Mouse (Mus musculus): ENCODE results near the gene Foxk1.
A peak's percentile ranks its signal among the peaks of the same experiment; 100 is the strongest.

Foxk1 gene

DNA sequence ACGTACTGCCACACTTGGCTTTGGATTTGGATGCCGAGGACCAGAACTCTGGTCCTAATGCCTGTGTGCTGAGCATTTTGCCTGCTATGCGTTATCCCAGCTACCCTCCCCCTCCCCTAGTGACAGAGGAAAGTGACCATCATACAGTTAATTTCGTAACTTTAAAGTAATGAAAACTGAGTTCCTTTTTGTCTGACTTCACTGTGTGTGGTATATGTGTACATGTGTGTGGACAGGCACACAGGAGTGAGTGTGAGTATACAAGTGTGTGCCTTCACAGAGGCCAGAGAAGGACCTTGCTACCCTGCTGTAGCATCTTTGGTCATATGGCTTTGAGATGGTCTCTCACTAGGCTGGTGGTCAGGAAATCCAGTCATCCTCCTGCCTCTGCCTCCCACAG, 17.1 kb downstream of the Foxk1 start:
- no peak for DNase-seq (ENCODE audit: low spot score)

DNA sequence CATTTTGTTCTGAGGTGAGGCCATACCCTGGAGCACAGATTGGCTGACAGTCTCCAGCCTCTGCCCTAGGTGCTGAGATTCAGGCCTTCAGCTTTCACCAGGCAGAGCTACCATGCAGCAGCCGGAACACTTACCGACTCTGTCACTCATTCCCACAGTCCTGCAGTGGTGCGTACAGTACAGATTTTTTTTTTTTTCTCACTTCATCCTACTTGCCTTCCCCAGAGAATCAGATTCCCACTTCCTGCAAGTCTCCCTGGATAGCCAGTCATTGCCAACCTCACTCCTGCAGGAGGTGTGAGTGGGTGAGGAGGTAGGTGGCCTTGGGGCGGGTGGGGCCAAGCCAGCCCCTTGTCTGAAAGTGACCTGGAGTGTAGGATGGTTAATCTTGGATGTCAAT, 19.0 kb downstream of the Foxk1 start:
- no peak for DNase-seq (ENCODE audit: low spot score)

DNA sequence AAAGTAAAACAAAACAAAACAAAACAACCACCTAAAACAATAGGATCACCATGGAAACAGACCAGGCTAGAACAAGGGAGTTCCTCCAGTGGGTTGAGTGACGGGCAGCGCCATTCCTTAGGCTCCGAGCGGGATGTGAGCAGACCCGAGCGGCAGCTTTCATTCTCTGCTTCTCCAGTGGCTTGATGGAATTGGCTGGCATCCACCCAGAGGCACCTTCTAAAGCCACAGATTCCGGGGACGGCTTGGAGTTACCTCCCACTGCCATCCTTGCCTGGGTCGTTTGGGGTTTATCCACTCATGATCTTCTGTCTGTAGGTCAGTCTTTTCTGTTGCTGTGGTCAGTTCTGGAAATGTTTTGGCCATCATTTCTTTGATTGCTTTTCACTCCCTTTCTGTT, 19.6 kb downstream of the Foxk1 start:
- no peak for DNase-seq (ENCODE audit: low spot score)

DNA sequence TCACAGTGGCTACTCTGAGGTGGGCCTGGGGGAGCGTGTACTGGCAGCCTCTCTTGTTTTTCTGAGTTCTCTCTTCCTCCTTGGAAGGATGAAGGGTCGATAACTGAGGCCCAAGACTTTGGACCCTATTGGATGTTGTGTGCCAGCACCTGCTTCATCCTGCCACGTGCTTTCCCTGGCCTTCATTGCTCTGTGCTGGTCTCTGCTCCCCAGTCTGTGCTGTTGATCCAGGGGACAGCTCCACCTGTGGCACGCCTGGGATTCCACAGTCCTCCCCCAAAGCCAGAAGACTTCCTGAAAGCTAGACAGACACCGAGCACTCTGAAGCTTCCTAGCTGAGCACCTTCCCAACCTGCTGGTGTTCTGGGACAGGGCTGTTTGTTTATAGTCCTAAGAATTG, 20.6 kb downstream of the Foxk1 start:
- DNase-seq (ENCODE audit: low spot score) = no peak

DNA sequence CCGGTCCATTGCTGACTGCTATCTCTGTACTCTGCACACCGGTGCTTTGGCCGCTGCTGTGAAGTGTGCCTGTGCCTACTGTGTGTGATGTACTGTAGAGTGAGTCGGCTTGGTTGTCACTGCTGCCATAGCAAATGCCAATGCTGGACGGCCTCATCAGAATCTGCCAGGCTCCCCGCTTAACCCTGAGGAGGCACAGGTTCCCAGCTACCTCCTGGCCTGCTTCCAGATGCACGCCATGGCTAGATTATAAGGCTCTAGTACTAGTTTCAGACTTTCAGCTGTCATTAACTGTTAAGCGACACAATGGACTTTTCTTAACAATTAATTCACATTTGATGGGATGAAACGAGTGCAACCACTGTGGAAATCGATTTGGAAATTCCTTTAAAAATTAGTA, 21.8 kb downstream of the Foxk1 start:
- no peak for DNase-seq (ENCODE audit: low spot score)

DNA sequence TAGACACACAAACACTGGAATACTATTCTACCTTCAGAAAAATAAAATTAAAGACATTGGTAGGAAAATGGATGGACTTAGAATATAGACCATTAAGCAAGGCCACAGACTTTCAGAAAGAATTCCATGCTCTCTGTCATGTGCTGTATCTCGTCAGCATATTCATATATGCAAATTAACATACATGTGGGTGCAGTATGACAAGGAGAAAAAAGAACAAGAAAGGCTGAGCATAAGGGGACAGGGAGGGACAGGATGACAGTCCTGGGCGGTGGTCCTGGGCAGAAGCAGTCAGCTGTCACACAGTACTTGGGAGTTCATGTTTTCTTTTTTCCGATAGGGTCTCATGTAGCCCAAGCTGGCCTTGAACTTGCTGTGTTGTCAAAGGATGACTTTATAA, 22.4 kb downstream of the Foxk1 start:
- no peak for DNase-seq (ENCODE audit: low spot score)

DNA sequence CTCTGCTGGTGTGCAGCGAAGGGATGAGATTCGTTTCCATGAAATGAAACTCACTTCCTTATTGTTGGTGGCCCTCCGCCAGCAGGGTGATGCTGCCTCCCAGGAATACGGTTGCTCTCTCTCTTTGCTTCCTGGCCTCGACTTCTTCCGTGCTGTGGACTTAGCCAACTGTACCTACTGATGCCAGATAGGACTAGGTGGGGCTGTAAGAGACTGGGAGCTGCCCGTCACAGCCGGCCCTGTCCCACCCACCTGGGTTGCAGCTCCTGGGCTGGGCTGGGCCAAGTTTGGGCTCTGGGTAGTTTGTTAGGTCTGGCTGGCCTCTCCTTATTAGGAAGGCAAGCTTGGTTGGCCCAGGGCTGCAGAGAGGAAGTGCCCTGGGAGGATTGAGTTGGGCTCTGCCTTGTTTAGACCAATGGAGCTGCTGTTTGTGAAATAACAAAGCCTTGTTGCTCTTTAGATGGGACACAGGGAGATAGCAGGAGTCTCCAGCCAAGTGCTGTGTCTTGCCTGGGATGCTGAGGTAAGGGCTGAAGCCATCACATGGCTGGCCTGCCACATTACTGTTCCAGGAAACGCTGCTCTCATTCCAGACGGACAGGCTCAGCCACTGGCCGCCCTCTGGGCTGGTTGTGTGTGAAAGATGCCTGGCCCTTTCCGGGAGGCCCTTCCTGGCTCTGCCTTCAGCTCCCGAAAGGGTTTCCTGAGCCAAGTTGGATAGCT, 23.5 kb downstream of the Foxk1 start:
- no peak for DNase-seq (ENCODE audit: low spot score)

DNA sequence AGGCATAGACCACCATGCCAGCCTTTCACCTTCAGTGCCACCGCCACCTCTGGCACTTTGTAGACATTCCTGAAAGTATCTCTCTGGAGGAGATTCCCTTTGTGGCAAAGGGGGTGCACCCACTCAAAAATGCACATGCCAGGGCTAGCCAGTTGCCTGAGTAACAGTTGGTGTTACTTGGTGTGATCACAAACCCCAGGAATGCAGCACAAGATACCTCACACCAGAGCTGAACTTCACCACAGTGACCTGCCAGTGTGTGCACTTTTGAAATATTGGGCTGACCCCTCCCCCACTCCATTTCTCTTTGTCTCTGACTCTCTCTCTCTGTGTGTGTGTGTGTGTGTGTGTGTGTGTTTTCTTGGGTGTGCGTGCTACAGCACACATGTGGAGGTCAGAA, 25.2 kb downstream of the Foxk1 start:
- DNase-seq (ENCODE audit: low spot score) = no peak

DNA sequence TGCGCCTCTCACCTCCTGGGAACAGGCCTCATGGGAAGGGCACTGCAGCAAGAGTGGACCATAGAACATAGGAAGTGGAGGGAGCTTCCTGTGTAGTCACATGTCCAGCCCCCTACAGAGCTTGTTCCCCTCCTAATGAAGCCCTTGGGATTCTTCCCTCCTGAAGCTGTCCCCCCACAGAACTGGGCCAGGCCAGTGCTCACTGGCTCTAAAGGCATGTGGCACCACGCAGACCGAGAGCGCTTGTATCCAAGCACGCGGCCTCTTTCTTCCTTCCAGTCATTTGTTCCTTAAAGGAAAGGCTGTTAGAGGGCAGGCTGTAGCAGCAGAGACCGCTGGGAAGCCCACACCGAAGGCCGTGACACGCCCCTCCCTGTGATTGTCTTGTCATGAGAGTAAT, 26.6 kb downstream of the Foxk1 start:
- peak; percentile 23 for DNase-seq (ENCODE audit: low spot score)

DNA sequence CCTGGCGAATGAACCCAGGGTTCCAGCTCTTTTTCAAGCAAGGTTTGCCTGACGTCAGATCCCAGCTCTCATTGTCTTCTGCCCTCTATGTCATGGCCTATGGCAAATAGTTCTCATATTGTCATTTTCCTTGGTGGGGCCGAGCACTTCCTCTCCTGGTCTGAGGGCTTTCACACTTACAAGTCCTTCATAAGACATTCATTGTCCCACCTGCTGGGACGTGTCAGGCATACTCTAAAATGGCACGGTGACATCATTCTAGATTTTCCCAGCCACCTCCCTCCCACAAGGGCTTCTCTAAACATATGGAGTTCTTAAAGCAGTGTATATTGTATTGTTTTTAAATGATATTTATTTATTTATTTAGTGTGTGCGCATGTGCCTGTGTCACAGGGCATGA, 27.4 kb downstream of the Foxk1 start:
- DNase-seq (ENCODE audit: low spot score) = no peak

DNA sequence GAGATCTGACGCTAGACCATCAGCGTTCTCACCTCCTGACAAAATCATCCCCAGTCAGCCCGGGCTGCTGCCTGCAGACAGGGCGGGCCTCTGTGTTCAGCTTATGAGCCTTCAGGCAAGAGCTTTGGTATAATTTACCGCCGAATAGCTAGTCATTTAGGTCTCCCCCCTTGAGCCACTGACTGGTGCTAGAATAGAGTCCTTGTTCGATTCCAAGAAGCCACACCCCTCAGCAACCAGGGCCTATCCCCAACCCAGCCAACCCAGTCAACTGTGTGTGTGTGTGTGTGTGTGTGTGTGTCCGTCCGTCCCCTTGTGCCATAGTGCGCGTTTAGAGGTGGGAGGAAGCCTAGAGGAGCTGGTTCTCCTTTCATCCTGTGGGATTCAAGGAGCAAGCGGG, 29.7 kb downstream of the Foxk1 start:
- DNase-seq (ENCODE audit: low spot score) = no peak

DNA sequence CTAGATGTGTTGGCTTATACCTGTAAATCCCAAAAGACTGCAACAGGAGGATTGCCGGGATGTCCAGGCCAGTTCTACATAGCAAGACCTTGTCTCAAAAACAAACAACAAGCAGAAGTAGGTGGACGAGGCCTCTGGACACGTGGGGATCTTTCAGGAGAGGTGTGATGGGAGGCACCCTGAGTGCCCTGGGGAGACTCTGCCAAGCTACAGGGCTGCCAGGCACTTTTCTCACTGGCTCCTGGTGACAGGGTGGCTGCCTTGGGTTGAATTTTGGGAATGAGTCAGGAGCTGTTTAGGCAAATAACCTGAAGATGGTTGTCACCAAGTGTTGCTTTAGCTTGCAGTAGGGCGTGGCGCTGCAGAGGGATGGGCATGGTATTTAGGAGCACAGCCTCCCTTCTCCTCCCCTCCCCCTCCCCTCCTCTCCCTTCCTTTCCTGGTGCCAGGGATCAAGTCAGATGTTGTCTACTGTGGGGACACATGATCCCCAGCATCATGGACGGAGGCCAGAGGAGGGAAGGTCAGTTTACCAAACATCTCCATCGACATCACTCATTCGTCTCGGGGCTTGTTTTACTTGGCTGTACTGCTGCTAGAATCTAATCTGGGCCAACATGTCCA, 30.6 kb downstream of the Foxk1 start:
- no peak for DNase-seq (ENCODE audit: low spot score)

DNA sequence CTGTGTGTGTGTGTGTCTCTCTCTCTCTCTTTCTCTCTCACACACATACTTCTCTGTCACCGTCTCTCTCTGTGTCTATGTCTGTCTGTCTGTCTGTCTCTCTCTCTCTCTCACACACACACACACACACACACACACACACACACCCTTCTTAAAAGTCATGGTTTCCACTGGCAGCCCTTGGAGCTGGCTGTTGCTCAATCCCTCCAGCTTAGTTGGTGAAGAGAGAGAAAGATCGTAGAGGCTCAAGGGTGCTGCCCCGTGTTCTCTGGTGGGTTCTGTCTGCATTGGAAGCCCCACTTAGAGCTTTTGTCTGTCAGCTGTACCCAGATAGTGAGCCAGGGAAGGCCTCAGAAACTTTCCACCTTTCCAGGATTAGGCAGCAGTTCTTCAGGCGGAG, 31.4 kb downstream of the Foxk1 start:
- DNase-seq (ENCODE audit: low spot score) = no peak

DNA sequence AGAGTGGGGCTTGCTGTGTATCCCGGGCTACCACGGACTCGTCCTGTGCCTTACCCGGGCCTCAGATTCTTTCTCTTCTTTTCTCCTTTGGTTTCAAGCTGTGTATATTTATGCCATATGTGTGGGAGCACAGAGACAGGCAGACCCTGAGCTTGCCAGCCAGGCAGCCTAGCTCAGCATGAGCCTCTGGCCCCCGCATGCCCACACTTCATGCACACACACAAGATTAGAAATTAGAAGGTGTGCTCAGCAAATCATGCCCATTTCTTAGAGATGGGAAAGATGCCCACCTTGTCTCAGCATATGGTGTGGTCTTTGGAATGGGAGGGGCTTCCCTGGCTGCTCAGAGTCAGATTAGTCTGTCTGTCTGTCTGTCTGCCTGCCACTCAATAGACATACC, 32.8 kb downstream of the Foxk1 start:
- no peak for DNase-seq (ENCODE audit: low spot score)

DNA sequence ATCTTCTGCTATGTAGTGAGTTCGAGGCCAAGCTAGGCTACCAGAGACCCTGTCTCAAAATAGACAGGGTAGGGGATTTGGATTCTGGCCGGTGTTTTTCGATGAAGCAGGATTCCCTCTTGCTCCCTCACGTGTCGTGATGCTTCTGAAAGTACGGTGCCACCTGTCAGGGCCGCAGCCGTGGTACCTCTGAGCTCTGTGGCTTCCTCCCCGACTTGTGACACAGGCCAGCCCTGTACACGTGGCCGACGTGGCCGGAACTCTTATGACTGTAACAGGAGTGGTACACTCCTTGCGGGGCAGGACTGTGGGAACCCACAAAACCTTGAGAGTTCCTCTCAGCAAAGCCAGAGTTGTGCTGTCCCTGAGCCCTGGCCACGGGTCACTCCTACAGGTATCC, 34.4 kb downstream of the Foxk1 start:
- DNase-seq (ENCODE audit: low spot score) = no peak

DNA sequence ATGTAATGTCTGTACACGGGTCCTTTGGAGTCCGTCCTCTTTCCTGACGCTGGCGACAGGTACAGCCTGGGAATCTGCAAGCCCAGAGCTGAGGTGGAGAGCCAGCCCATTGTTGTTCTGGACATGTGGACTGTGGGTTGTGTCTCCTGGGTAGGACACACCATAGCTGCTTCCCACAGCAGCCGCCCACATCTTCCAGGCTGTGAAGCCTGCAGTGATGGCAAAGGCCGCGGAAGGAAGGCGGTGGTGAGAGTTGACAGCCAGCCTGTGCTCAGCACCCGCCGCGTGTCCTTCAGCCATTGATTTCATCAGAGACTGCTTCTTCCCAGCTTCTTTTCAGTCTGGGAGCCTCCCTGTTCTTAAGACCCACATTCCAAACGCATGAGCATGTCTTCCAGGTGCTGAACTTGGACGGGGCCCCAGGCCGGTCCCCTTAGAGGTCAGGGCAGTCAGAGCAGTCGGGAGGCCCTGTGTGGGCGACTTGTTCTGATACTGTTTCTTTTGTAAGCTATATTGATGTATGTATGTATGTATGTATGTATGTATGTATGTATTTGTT, 37.2 kb downstream of the Foxk1 start:
- DNase-seq (ENCODE audit: low spot score) = no peak

DNA sequence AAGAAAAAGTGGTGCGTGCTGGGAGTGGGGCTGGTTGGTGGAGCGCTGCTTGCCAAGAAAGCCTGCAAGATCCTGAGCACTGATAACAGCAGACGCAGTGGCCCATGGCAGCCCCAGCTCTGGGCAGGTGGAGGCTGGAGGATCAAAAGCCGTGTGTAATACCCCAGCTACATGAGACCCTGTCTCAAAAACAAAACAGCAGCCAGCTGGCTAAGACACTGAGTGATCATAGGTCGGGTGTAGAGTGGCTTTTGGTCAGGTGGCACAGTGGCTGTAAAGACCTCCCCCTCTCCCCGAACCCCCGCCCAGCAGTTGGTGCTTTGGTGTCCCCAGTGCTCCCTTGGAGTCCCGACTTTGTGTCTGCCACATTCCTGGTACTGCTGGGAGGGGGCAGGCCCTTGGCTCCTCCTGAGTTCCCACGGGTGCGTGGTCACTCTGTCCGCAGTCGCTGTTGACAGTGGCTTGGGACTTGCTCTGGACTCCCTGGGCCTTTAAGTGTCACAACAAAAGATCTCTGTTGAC, 38.7 kb downstream of the Foxk1 start:
- DNase-seq (ENCODE audit: low spot score) = no peak

DNA sequence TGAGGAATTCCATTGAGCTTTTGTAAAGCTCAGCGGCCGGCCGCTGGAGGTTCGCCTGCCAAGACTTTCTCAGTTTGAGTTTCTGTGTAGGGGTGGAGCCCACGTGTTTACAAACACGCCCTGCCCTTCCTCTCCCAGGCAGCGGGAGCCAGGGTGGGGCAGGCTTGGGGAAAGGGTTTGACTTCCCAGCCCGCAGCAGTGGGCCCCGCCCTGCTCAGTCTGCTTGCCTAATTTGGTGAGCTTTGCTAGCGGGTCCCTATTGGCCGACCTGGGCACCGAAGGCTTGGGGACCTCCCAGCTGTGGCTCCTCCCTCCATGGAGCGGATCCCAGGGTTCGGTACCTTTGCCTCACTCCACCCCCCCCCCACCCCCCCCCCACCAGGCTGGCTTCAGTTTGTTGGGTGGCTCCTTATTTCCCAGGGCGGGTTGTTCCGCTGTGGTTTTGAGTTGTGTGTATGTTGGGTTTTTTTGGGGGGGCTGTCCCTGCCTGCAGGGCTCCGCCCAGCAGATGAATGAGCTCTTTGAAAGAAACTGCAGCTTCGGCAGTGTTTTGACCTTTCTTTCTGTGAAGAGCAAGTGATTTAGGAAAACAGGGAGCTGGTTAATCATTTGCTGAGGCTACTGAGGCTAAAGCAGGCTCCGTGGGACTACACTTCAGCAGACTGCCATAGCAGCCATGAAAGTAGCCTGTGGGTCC, 39.3 kb downstream of the Foxk1 start:
- DNase-seq (ENCODE audit: low spot score) = peak; percentile 94

DNA sequence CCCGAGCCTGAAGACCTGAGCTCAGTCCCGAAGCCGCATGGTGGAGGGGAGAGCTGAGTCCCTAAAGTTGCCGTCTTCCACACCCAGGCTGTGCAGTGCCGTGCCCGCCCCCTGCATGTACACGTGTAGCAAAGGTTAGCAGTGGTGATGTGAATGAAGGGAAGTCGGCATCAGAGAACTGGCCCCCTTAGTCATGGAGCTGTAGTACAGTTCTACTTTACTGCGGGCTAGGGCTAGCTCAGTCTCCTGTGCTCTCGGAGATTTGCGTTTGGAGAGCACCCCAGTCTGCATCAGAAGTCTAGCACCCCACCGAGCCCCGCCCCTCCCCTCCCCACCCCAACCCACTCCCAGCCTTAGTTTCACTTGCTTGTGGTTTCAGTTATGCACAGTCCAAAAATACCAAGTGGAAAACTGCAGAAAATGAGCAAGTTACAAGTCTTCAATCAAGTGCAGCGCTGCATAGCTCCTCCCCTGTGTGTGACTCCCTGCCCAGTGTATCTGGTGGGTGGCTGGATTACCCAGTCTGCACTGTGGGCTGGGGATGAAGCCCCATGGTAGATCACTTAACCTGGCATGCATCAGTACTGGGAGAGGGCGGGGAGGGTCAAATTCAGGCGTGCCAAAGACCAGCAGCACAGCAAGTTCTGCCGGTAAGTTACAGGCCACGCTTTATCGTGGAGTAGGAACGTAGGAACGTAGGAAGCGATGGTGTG, 40.2 kb downstream of the Foxk1 start:
- no peak for DNase-seq (ENCODE audit: low spot score)

DNA sequence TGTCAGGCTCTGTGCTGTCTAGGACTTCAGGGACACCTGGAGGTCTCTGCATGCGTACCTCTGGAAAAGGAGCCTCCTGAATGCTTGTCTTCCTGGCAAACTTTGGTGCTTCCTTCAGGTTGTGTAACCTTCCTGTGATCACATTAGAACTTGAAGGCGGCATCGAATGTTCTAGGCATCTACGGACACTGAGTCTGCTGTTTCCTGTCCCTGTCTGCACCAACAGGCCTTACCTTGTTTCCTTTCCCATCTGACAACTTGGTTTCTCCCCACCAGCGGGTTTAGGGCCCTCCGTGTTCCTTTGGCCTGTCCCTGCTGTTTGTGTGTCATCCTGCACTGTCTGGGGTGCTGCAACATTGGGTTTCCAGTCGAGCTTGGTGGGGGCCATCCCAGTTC, 40.7 kb downstream of the Foxk1 start:
- no peak for DNase-seq (ENCODE audit: low spot score)

DNA sequence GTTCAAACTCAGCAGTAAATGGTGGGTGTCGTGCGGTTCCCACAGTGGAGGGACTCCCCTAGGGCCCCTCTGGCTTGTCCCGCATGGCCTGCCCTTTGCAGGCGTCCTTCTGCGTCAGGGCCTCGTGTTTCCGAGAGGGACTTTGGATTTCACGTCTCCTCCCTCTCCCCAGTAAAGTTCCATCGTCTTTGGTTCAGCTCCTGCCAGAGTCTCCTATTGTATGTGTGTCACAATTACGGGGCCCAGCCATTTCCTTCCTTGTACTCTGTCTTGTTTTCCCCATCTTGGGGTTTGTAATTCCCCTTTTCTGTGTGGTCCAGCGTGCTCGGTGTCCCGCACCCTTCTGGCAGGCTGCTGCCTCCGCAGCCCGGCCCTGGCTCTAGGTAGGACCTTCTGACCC, 42.2 kb downstream of the Foxk1 start:
- DNase-seq (ENCODE audit: low spot score) = no peak

DNA sequence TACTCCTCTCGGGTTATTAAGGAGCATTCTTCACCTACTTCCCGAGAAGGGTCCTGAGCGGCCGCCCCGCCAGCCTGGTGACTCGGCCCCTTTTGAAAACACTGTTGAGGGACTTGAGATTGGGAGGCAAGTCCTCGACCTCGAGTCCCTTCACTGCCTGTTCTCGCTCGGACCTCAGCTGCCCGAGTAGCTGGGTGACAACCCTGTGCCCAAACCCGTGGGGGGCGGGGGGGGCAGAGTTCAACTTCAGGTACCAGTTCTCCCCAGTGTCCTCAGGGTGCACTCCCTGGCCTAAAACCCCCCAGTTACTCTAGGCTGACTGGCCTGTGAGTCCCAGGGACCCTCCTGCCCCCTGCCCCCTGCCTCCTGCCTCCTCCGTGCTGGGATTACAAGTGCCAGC, 42.7 kb downstream of the Foxk1 start:
- no peak for DNase-seq (ENCODE audit: low spot score)

All from embryo, embryonic 10.5 days (tissue).